Mouse (Mus musculus): ENCODE measurements at regions not wholly inside any gene's neighbourhood (a gene's known extent, or its start where the extent isn't known, plus 50 kb on each side); places are given as distances from the start of the nearest gene placed in this dataset.

GRCm38 (mm10) chr16:86932765-86933164, 421.2 kb upstream of the N6amt1 start:
- Histone ChIP-seq H3K36me3 (ENCODE audit: control insufficient read depth, insufficient read depth) (no peaks in the 10 kb centered on the region), H3ac (ENCODE audit: control insufficient read depth, insufficient read length) (no peak overlapping the region), H3K27me3 (ENCODE audit: control insufficient read depth, insufficient read depth, insufficient read length) (no peaks in the 10 kb centered on the region), H3K4me3 (no peak overlapping the region), H3K4me2 (ENCODE audit: low read depth) (no peak overlapping the region), H3K79me2 (ENCODE audit: control insufficient read depth, insufficient read depth) (no peaks in the 10 kb centered on the region)
- TF ChIP-seq CEBPB (IDR thresholded peaks at IDR 0.05; ENCODE audit: insufficient read depth, poor library complexity, severe bottlenecking) = no peak
- TF ChIP-seq POLR2AphosphoS2 (IDR thresholded peaks at IDR 0.05; ENCODE audit: insufficient read length, low read depth) = no peak
- TF ChIP-seq TCF12 (IDR thresholded peaks at IDR 0.05; ENCODE audit: insufficient read depth, poor library complexity, severe bottlenecking) = no peak
- TF ChIP-seq E2F4 (IDR thresholded peaks at IDR 0.05; ENCODE audit: insufficient read depth) = no peak
- no peak for TF ChIP-seq TCF3 (IDR thresholded peaks at IDR 0.05; ENCODE audit: insufficient read length, low read depth)
- no peak for TF ChIP-seq SRF (IDR thresholded peaks at IDR 0.05; ENCODE audit: control insufficient read depth, insufficient read length, low read depth)
- no peak for TF ChIP-seq MAX (IDR thresholded peaks at IDR 0.05; ENCODE audit: low read depth)
- no peak for TF ChIP-seq REST (IDR thresholded peaks at IDR 0.05; ENCODE audit: insufficient read depth, insufficient read length)
- TF ChIP-seq MYOD1 (IDR thresholded peaks at IDR 0.05; ENCODE audit: control insufficient read depth in 1 of 3, insufficient read length in 2 of 3, low read depth in 2 of 3) = no peak
- no peak for TF ChIP-seq MYOG (IDR thresholded peaks at IDR 0.05; ENCODE audit: control insufficient read depth in 1 of 3, insufficient read depth in 1 of 3, insufficient read length in 2 of 3, low read depth in 2 of 3)
- no peak for TF ChIP-seq POLR2A (IDR thresholded peaks at IDR 0.05; ENCODE audit: insufficient read length, low read depth)
- TF ChIP-seq USF1 (IDR thresholded peaks at IDR 0.05; ENCODE audit: low read depth) = no peak

DNA sequence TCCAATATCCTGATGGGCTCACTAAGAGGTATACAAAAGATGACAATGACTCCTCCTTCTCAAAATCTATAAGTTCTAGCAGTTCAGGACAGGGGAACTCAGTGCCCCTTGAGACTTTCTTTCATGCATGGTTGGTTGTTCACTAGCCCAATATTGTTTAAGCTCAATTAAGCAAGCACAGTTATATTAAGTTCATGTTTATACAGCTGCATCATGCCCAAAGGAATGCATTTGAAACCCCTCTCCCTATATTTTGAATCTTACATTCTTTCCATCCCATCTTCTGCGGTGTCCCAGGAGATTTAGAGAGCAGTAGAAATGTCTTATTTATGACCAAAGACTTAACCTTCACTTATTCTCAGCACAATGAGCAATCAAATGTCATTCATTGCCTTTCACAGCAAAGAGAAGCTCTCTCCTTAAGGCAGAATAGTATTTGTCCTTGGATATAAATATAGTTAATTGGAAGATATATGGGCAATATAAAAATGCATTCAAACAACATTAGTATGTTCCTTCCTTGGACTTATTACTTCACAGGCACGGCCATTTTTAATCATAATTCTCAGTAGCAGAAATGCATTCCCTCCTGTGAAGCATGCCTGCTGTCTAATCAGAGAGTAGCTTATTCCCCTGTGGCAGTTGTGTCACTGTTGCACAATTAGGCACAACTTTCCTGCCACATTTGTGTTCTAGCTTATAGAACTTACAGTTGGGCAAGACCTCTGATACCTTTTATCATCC, 455.8 kb upstream of the N6amt1 start:
- H3K36me3 ChIP-seq (ENCODE audit: control insufficient read depth, insufficient read depth) = no peaks in the 10 kb centered on the region
- no peaks in the 10 kb centered on the region for H3K79me2 ChIP-seq (ENCODE audit: control insufficient read depth, insufficient read depth)
- H3K27me3 ChIP-seq (ENCODE audit: control insufficient read depth, insufficient read depth, insufficient read length) = no peaks in the 10 kb centered on the region
- H3K4me3 ChIP-seq = no peak overlapping the region
- TF ChIP-seq MAX (IDR thresholded peaks at IDR 0.05; ENCODE audit: low read depth) (no peak), POLR2A (IDR thresholded peaks at IDR 0.05; ENCODE audit: insufficient read length, low read depth) (no peak), REST (IDR thresholded peaks at IDR 0.05; ENCODE audit: insufficient read depth, insufficient read length) (no peak)
- H3K4me2 ChIP-seq (ENCODE audit: low read depth) = no peak overlapping the region
- no peak overlapping the region for H3ac ChIP-seq (ENCODE audit: control insufficient read depth, insufficient read length)

DNA sequence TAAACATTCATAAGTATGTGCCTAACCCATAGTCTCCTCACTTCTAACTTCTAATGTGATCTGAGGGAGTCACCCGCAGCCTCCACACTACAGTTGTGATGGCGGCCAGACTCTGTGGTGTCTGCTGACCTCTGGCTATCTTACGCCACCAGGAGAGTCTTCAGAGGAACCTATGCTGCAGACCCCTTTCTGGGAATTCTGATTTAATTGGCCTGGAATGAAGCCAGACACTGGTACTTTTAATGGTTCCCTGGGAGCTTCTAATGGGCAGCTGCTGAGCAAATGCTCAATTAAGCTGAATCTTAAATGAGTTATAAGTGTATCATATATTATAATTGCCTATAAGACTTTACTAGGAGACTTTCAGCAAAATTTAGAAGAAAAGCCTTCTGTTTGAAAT, 459.0 kb upstream of the N6amt1 start:
- Histone ChIP-seq H3ac (ENCODE audit: control insufficient read depth, insufficient read length) (no peak overlapping the region), H3K4me3 (no peak overlapping the region), H3K4me2 (ENCODE audit: low read depth) (no peak overlapping the region), H3K79me2 (ENCODE audit: control insufficient read depth, insufficient read depth) (no peaks in the 10 kb centered on the region), H3K36me3 (ENCODE audit: control insufficient read depth, insufficient read depth) (no peaks in the 10 kb centered on the region), H3K27me3 (ENCODE audit: control insufficient read depth, insufficient read depth, insufficient read length) (no peaks in the 10 kb centered on the region)
- no peak for TF ChIP-seq MAX (IDR thresholded peaks at IDR 0.05; ENCODE audit: low read depth)
- no peak for TF ChIP-seq POLR2A (IDR thresholded peaks at IDR 0.05; ENCODE audit: insufficient read length, low read depth)

DNA sequence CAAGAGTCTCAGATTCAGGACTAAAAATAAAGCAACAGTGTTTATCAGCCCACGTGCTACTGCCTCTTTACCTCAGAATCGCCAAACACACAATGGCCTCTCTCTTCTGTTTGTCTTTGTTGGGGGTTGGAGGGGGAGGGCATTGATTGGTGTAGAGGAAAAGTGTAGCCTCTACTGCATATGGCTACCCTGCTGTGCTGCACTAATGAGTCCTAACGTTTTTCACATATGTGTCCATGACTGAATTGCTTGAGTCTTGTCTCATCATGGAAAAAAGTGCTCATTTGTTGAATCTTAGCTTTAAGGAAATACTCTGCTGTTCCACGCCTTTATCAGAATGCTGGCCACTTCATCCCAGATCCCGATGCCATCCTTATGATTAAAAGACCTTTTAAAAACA, 459.7 kb upstream of the N6amt1 start:
- TF ChIP-seq POLR2A (IDR thresholded peaks at IDR 0.05; ENCODE audit: insufficient read length, low read depth) (no peak), USF1 (IDR thresholded peaks at IDR 0.05; ENCODE audit: low read depth) (no peak), REST (IDR thresholded peaks at IDR 0.05; ENCODE audit: insufficient read depth, insufficient read length) (no peak), TCF12 (IDR thresholded peaks at IDR 0.05; ENCODE audit: insufficient read depth, poor library complexity, severe bottlenecking) (no peak), MAX (IDR thresholded peaks at IDR 0.05; ENCODE audit: low read depth) (no peak), SRF (IDR thresholded peaks at IDR 0.05; ENCODE audit: control insufficient read depth, insufficient read length, low read depth) (no peak), E2F4 (IDR thresholded peaks at IDR 0.05; ENCODE audit: insufficient read depth) (no peak), MYOD1 (IDR thresholded peaks at IDR 0.05; ENCODE audit: control insufficient read depth in 1 of 3, insufficient read length in 2 of 3, low read depth in 2 of 3) (no peak), POLR2AphosphoS2 (IDR thresholded peaks at IDR 0.05; ENCODE audit: insufficient read length, low read depth) (no peak), MYOG (IDR thresholded peaks at IDR 0.05; ENCODE audit: control insufficient read depth in 1 of 3, insufficient read depth in 1 of 3, insufficient read length in 2 of 3, low read depth in 2 of 3) (no peak), TCF3 (IDR thresholded peaks at IDR 0.05; ENCODE audit: insufficient read length, low read depth) (no peak), CEBPB (IDR thresholded peaks at IDR 0.05; ENCODE audit: insufficient read depth, poor library complexity, severe bottlenecking) (no peak)
- Histone ChIP-seq H3K36me3 (ENCODE audit: control insufficient read depth, insufficient read depth) (no peaks in the 10 kb centered on the region), H3ac (ENCODE audit: control insufficient read depth, insufficient read length) (no peak overlapping the region), H3K79me2 (ENCODE audit: control insufficient read depth, insufficient read depth) (no peaks in the 10 kb centered on the region), H3K4me3 (no peak overlapping the region), H3K4me2 (ENCODE audit: low read depth) (no peak overlapping the region), H3K27me3 (ENCODE audit: control insufficient read depth, insufficient read depth, insufficient read length) (no peaks in the 10 kb centered on the region)

DNA sequence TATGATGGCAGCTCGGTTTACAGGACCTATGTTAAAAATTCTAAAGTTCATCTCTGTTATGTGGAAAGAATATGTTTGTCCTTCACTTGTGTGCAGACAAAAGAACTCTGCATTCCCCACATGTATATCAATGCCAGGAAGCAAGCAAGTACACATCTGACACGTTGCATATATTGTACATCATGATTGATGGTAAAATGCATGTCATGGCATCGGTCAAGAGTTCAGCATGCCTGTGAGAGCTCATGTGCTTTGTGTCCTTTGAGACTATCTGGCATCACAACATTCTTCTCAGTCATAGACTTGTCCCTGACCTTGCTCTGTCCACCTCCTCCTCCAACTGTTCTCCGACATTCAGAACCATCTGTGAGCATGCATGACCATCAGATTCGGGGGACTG, 465.6 kb upstream of the N6amt1 start:
- Histone ChIP-seq H3K27me3 (ENCODE audit: control insufficient read depth, insufficient read depth, insufficient read length) (no peaks in the 10 kb centered on the region), H3ac (ENCODE audit: control insufficient read depth, insufficient read length) (no peak overlapping the region), H3K79me2 (ENCODE audit: control insufficient read depth, insufficient read depth) (no peaks in the 10 kb centered on the region), H3K36me3 (ENCODE audit: control insufficient read depth, insufficient read depth) (no peaks in the 10 kb centered on the region), H3K4me3 (no peak overlapping the region), H3K4me2 (ENCODE audit: low read depth) (no peak overlapping the region)
- TF ChIP-seq SRF (IDR thresholded peaks at IDR 0.05; ENCODE audit: control insufficient read depth, insufficient read length, low read depth) (no peak), MYOG (IDR thresholded peaks at IDR 0.05; ENCODE audit: control insufficient read depth in 1 of 3, insufficient read depth in 1 of 3, insufficient read length in 2 of 3, low read depth in 2 of 3) (no peak), MYOD1 (IDR thresholded peaks at IDR 0.05; ENCODE audit: control insufficient read depth in 1 of 3, insufficient read length in 2 of 3, low read depth in 2 of 3) (no peak), TCF12 (IDR thresholded peaks at IDR 0.05; ENCODE audit: insufficient read depth, poor library complexity, severe bottlenecking) (no peak)

Measured in myocyte (in vitro differentiated cells).